Mouse (Mus musculus): ENCODE measurements around the gene Esrrg.

Gene Esrrg

GRCm38 (mm10) chr1:188069849-188070248 lies 461.3 kb downstream of the Esrrg start:
- DNase-seq (ENCODE audit: low spot score in 2 of 2), result no peak

- DNase-seq (ENCODE audit: low spot score in 2 of 2), result no peak
Measured at GRCm38 (mm10) chr1:188077561-188078195, 469.1 kb downstream of the Esrrg start.

GRCm38 (mm10) chr1:188080261-188080875 lies 471.8 kb downstream of the Esrrg start:
- DNase-seq (ENCODE audit: low spot score in 2 of 2), result no peak

- DNase-seq (ENCODE audit: low spot score in 2 of 2), result no peak
Measured at GRCm38 (mm10) chr1:188082665-188083640, 474.4 kb downstream of the Esrrg start.

GRCm38 (mm10) chr1:188085116-188085879 lies 476.7 kb downstream of the Esrrg start:
- DNase-seq (ENCODE audit: low spot score in 2 of 2), result no peak

- no peak for DNase-seq (ENCODE audit: low spot score in 2 of 2)
Measured at GRCm38 (mm10) chr1:188093724-188094123, 485.1 kb downstream of the Esrrg start.

GRCm38 (mm10) chr1:188101832-188102231 lies 493.2 kb downstream of the Esrrg start:
- DNase-seq (ENCODE audit: low spot score in 2 of 2), result no peak

GRCm38 (mm10) chr1:188103179-188103578 lies 494.6 kb downstream of the Esrrg start:
- no peak for DNase-seq (ENCODE audit: low spot score in 2 of 2)

GRCm38 (mm10) chr1:188105516-188105915 lies 496.9 kb downstream of the Esrrg start:
- DNase-seq (ENCODE audit: low spot score in 2 of 2), result no peak

- DNase-seq (ENCODE audit: low spot score in 2 of 2), result no peak
Measured at GRCm38 (mm10) chr1:188107946-188108345, 499.4 kb downstream of the Esrrg start.

GRCm38 (mm10) chr1:188111552-188111951 lies 503.0 kb downstream of the Esrrg start:
- DNase-seq (ENCODE audit: low spot score in 2 of 2), result no peak

- no peak for DNase-seq (ENCODE audit: low spot score in 2 of 2)
Measured at GRCm38 (mm10) chr1:188113240-188113639, 504.6 kb downstream of the Esrrg start.

- DNase-seq (ENCODE audit: low spot score in 2 of 2), result peak; percentile 34 to 47
Measured at GRCm38 (mm10) chr1:188118125-188118524, 509.5 kb downstream of the Esrrg start.

- DNase-seq (ENCODE audit: low spot score in 2 of 2), result no peak
Measured at GRCm38 (mm10) chr1:188119806-188120205, 511.2 kb downstream of the Esrrg start.

GRCm38 (mm10) chr1:188125521-188126021 lies 517.0 kb downstream of the Esrrg start:
- DNase-seq (ENCODE audit: low spot score in 2 of 2), result no peak

- DNase-seq (ENCODE audit: low spot score in 2 of 2), result no peak
Measured at GRCm38 (mm10) chr1:188136126-188136525, 527.5 kb downstream of the Esrrg start.

GRCm38 (mm10) chr1:188139473-188139872 lies 530.9 kb downstream of the Esrrg start:
- no peak for DNase-seq (ENCODE audit: low spot score in 2 of 2)

GRCm38 (mm10) chr1:188140221-188140620 lies 531.6 kb downstream of the Esrrg start:
- no peak for DNase-seq (ENCODE audit: low spot score in 2 of 2)

- DNase-seq (ENCODE audit: low spot score in 2 of 2), result no peak
Measured at GRCm38 (mm10) chr1:188147381-188148156, 539.0 kb downstream of the Esrrg start.

- DNase-seq (ENCODE audit: low spot score in 2 of 2), result no peak
Measured at GRCm38 (mm10) chr1:188151066-188151465, 542.5 kb downstream of the Esrrg start.

- no peak for DNase-seq (ENCODE audit: low spot score in 2 of 2)
Measured at GRCm38 (mm10) chr1:188152011-188152410, 543.4 kb downstream of the Esrrg start.

All from right cerebral cortex, adult 2 months (tissue).